Mouse (Mus musculus) embryonic facial prominence, embryonic 15.5 days (tissue): ENCODE results near the gene Polr3h. TPM values are rescaled to one million over a fixed set of nuclear protein-coding genes. Genes with fewer than 3 reads are reported as not detected.

Source experiments
- ATAC-seq: fragments of 200-750 bp; cut with Nextera tagmentation; 2 replicates; pipeline ENCODE4 v1.8.0; 2017; ENCODE audit warnings: low read depth, moderate TSS enrichment; ENCODE audit not compliant: insufficient number of reproducible peaks, low FRiP score, low TSS enrichment
- H3K27ac ChIP-seq: fragments of 300-500 bp; sonication (generic); replicated peaks from 2 replicates; pipeline ENCODE4 v1.5.1; 2015; ENCODE audit warnings: mild to moderate bottlenecking, inconsistent platforms
- H3K27me3 ChIP-seq: fragments of 300-500 bp; sonication (generic); 2 replicates; pipeline ENCODE4 v1.6.1; 2015; ENCODE audit warnings: inconsistent platforms
- H3K36me3 ChIP-seq: fragments of 300-500 bp; sonication (generic); 2 replicates; pipeline ENCODE4 v1.6.1; 2015; ENCODE audit warnings: mild to moderate bottlenecking, inconsistent platforms
- H3K4me1 ChIP-seq: fragments of 300-500 bp; sonication (generic); 2 replicates; pipeline ENCODE4 v1.6.1; 2015; ENCODE audit warnings: inconsistent platforms
- H3K4me2 ChIP-seq: fragments of 300-500 bp; sonication (generic); replicated peaks from 2 replicates; pipeline ENCODE4 v1.6.1; 2015; ENCODE audit warnings: mild to moderate bottlenecking, inconsistent platforms
- H3K4me3 ChIP-seq: fragments of 300-500 bp; sonication (generic); replicated peaks from 2 replicates; pipeline ENCODE4 v1.5.1; 2015; ENCODE audit warnings: mild to moderate bottlenecking, inconsistent platforms
- H3K9ac ChIP-seq: fragments of 300-500 bp; sonication (generic); 2 replicates; pipeline ENCODE4 v1.6.1; 2015; ENCODE audit warnings: inconsistent platforms
- H3K9me3 ChIP-seq: fragments of 300-500 bp; sonication (generic); replicated peaks from 2 replicates; pipeline ENCODE4 v1.6.1; 2016; ENCODE audit warnings: inconsistent platforms
- WGBS: fragments of 180-500 bp; shearing (Covaris S2); methylation state at CpG from one replicate; pipeline ENCODE4 v1.1.7; 2015; 5-methylcytosine and 5-hydroxymethylcytosine counted together
- polyA plus RNA-seq: library from polyadenylated mRNA; unstranded; fragments of >200 nt; fragmentation: Nextera tagmentation; extraction: Ambion mirVana; gene quantifications from 2 replicates; pipeline ENCODE4 v1.2.1, GENCODE M21; 2015

The Polr3h gene
- polyA plus RNA-seq, 1 experiment from 2014 or later, result 65.3 TPM

DNA sequence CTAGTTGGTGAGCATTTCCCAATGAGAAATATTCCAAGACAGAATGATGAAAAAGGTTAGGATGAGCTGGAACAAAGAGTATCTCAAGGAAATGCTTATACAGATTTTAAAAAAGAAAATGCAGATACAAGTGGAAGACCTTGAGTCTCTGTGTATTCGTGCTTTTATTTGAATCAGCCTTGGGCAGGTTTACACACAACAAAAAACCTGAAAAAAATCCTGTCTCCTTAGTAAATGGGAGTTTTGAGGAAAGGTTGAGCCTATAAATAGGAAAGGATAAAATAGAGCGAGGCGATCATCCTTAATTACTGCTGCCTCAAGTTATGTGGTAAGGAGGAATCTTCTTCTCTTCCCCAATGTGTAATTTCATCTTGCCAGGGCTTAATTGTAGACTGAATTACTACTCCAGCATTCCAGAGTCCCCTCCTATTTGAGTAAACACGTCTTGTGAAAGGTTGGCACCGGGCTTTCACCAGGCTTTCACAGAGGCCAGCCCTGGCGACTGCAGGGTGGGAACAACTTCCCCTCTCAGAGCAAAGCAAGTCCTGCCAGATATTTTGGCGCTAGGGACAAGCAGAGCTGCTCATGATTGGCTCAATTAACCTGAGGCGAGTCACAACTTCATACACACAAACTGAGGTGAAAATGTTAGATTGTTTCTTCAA, 65.4 kb downstream of the Polr3h start:
- no peak for ATAC-seq
- Histone ChIP-seq H3K36me3 (peaks cover 4% of the 10 kb centered on the region; the same call in 1 of the 2 replicates), H3K9ac (no peak overlapping the region), H3K27me3 (no peaks in the 10 kb centered on the region), H3K4me2 (peak overlapping the region; percentile 81), H3K27ac (peak overlapping the region; percentile 88), H3K4me1 (peaks cover 12% of the 10 kb centered on the region), H3K4me3 (peak overlapping the region; percentile 95), H3K9me3 (no peaks in the 10 kb centered on the region)
- WGBS, result 25% methylated on average over 8 of the region's 8 CpGs

DNA sequence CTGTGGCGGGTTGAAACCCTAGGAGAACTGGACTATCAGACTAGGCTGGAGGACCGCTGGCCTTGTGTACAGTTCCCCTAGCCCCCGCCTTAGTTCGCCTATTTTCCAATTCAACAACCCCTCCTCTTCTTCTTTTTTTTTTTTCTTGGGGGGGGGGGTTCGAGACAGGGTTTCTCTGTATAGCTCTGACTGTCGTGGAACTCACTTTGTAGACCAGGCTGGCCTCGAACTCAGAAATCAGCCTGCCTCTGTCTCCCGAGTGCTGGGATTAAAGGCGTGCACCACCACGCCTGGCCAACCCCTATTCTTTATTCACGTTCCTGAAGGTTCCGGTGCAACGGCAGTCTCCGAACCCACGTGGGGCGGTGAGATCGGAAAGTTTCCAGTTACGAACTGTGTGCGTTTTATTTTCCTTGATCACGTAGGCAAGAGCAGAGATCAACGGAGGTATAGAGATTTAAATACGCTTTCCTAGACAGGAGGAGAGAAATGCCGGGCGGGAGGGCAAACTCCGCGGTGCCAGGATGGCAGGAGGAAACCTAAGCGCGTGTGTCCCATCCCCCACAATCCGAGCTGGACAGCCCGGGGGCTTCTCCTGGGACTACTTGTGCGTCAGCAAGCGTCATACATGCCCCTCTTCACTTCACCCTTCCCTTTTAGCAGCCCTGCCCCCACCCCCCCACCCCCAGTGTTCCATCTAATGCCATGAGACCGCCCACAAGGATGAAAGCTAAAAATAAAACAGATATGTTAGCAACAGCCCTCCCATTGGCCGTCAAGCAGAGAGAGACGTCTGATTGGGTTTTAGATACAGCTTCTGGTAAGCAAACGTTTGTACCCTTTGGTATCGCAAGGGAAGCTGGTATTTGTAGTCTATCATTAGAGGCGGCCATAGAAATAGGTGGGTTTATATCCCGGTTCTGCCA, 66.4 kb downstream of the Polr3h start:
- peak overlapping the region; percentile 99 for H3K27ac ChIP-seq
- WGBS, result under 1% methylated on average over 39 of the region's 39 CpGs
- no peaks in the 10 kb centered on the region for H3K9me3 ChIP-seq
- H3K9ac ChIP-seq, result peak overlapping the region; percentile 92
- peak overlapping the region; percentile 95 for H3K4me3 ChIP-seq
- no peaks in the 10 kb centered on the region; the same call in 1 of the 2 replicates for H3K36me3 ChIP-seq
- H3K27me3 ChIP-seq, result no peaks in the 10 kb centered on the region
- H3K4me1 ChIP-seq, result peaks cover 16% of the 10 kb centered on the region
- ATAC-seq, result peak; percentile 89
- H3K4me2 ChIP-seq, result peak overlapping the region; percentile 81

DNA sequence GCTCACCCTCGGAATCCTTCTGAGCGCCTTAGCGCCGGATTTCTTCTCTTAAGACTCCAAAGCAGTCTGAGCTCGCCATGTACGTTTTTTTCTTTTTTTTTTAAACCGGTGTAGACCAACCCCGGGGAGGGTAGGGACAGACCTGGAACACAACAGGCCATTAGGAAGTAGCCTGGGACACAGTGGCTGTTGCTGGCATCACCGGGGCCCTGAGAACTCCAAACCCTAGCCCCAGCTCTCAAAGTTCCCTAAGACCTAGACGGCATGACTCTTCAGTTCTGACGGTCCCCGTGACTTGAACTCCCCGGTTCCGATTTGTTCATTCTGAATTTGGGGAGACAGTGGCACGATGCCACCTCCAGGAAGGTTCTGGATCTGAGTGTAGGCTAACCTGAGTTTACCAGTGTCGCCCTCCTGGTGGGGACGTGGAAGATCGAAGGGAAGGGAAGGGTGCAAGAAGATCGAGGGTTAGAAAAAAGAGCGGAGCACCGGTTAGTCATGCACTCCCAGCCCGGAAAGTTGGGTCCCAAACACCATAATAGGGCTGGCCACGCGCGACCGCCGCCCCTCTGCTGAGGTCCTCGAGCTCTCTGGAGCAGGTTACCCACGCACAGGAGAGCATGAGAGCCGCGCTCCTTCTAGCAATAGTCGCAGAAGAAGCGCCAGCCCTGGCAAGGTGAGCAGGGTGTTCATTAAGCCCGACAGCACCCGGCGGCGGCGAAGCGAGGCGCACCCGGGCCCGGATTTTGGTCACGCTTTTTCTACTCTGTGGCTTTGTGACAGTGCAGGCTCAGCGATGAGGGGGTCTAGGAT, 67.3 kb downstream of the Polr3h start, which contains the start of gene Tob2:
Gene Tob2, minus strand, starts transcription at position 280 of the 813 bp plus-strand sequence.
- H3K4me3 ChIP-seq, result peak within 1 kb of the TSS; percentile 95
- peaks cover 16% of the 10 kb centered on the region for H3K4me1 ChIP-seq
- no peaks in the 10 kb centered on the region for H3K27me3 ChIP-seq
- peak within 1 kb of the TSS; percentile 81 for H3K4me2 ChIP-seq
- H3K27ac ChIP-seq, result peak within 1 kb of the TSS; percentile 99
- peaks cover 4% of the 10 kb centered on the region; the same call in 1 of the 2 replicates for H3K36me3 ChIP-seq
- ATAC-seq, result 0 out of 2 replicates have a peak, but pooled peaks have one; percentile 1
- WGBS, result under 1% methylated on average over 44 of the region's 44 CpGs
- H3K9ac ChIP-seq, result peak within 1 kb of the TSS; percentile 92
- H3K9me3 ChIP-seq, result no peaks in the 10 kb centered on the region

DNA sequence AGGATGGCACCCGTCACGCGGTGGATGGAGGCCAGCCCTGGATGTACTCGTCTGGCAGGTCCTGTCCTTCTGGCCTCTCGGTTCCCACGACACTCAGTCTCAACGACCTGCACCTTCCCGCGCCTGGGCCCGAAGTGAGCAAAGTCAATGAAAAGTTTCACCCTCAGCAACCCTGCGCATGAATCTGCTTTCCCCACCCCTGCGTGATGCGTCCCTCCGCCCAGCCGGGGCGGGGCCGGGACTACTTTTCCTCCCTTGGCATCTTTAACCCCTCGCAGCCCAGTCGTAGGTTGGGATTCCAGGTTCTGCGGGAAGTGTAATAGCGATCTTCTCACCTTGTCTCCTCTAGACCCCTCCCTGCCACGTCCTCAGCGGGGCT, 67.9 kb downstream of the Polr3h start:
- WGBS, result 0% methylated on average over 23 of the region's 23 CpGs
- Histone ChIP-seq H3K27ac (peak overlapping the region; percentile 99), H3K9ac (peak overlapping the region; percentile 92), H3K4me3 (peak overlapping the region; percentile 95), H3K9me3 (no peaks in the 10 kb centered on the region), H3K4me2 (peak overlapping the region; percentile 81), H3K4me1 (peaks cover 16% of the 10 kb centered on the region), H3K27me3 (no peaks in the 10 kb centered on the region), H3K36me3 (peaks cover 5% of the 10 kb centered on the region; the same call in 1 of the 2 replicates)
- ATAC-seq, result peak; percentile 49

- no peaks in the 10 kb centered on the region for H3K9me3 ChIP-seq
- peak overlapping the region; percentile 92 for H3K9ac ChIP-seq
- no peak for ATAC-seq
- H3K27me3 ChIP-seq, result no peaks in the 10 kb centered on the region
- peak overlapping the region; percentile 99 for H3K27ac ChIP-seq
- peak overlapping the region; percentile 95 for H3K4me3 ChIP-seq
- H3K4me1 ChIP-seq, result peaks cover 16% of the 10 kb centered on the region
- H3K4me2 ChIP-seq, result peak overlapping the region; percentile 81
- under 1% methylated on average over 33 of the region's 33 CpGs for WGBS
- peaks cover 9% of the 10 kb centered on the region; the same call in 1 of the 2 replicates for H3K36me3 ChIP-seq
These were observed 68.3 kb downstream of the Polr3h start for GRCm38 (mm10) chr15:81857724-81858116.

DNA sequence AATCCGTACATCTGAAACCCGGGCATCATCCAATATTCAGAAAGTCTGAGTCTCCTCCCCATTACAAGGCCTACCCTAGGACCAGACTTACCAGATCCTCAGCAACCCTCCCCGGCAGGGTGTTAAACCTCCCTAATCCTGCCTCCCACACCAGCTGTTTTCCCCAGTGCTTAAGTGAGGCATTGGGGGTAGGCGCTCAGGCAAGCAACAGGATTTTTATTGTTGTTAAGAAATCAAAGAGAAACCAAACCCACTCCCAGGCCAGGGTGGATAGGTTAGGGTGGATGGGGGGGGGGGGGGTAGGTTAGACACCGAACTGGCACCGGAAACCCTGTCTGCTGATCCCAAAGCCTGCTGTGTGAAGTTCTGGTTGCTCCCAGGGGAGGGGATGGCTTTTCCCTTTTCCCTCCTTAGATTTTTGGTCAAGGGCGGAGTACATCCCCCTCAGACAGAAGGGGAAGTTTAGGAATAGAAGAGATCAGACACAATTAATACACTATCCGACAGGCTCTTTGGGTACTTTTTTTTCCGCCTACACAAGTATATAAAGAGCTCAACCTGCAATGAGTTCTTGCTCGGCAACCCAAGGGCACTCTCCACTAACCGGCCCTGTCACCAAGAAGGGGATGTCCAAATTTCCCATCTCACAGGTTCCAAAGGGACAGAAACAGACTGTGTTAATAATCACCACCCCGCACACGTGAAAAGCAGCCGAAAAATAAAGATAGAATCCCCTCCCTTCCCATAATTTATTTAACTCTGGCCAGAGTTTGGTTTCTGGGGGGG, 68.9 kb downstream of the Polr3h start:
- Histone ChIP-seq H3K27me3 (no peaks in the 10 kb centered on the region), H3K4me2 (peak overlapping the region; percentile 81), H3K9me3 (no peaks in the 10 kb centered on the region), H3K9ac (peak overlapping the region; percentile 92), H3K4me1 (peaks cover 16% of the 10 kb centered on the region), H3K36me3 (peaks cover 14% of the 10 kb centered on the region; the same call in 1 of the 2 replicates), H3K27ac (peak overlapping the region; percentile 99), H3K4me3 (peak overlapping the region; percentile 95)
- WGBS, result under 1% methylated on average over 14 of the region's 14 CpGs
- no peak for ATAC-seq

- H3K27me3 ChIP-seq, result no peaks in the 10 kb centered on the region
- H3K4me2 ChIP-seq, result peak overlapping the region; percentile 81
- H3K9ac ChIP-seq, result peak overlapping the region; percentile 92
- H3K4me1 ChIP-seq, result peaks cover 16% of the 10 kb centered on the region
- peak; percentile 84 for ATAC-seq
- WGBS, result under 1% methylated on average over 26 of the region's 28 CpGs
- H3K9me3 ChIP-seq, result no peaks in the 10 kb centered on the region
- peak overlapping the region; percentile 99 for H3K27ac ChIP-seq
- peaks cover 23% of the 10 kb centered on the region for H3K36me3 ChIP-seq
- H3K4me3 ChIP-seq, result peak overlapping the region; percentile 95
These were observed 69.8 kb downstream of the Polr3h start for GRCm38 (mm10) chr15:81856030-81856790.

GRCm38 (mm10) chr15:81853081-81853480, 73.0 kb downstream of the Polr3h start:
- Histone ChIP-seq H3K4me1 (peaks cover 29% of the 10 kb centered on the region), H3K9me3 (no peaks in the 10 kb centered on the region), H3K4me3 (no peak overlapping the region), H3K36me3 (peaks cover 48% of the 10 kb centered on the region), H3K27me3 (no peaks in the 10 kb centered on the region), H3K27ac (no peak overlapping the region), H3K4me2 (no peak overlapping the region), H3K9ac (no peak overlapping the region)
- WGBS, result 88% methylated on average over 7 of the region's 7 CpGs
- ATAC-seq, result no peak

- no peak overlapping the region for H3K27ac ChIP-seq
- no peak overlapping the region for H3K9ac ChIP-seq
- H3K36me3 ChIP-seq, result peaks cover 54% of the 10 kb centered on the region
- no peak overlapping the region for H3K4me2 ChIP-seq
- peaks cover 29% of the 10 kb centered on the region for H3K4me1 ChIP-seq
- no peak overlapping the region for H3K4me3 ChIP-seq
- ATAC-seq, result no peak
- 82% methylated on average over 9 of the region's 9 CpGs for WGBS
- no peaks in the 10 kb centered on the region for H3K9me3 ChIP-seq
- no peaks in the 10 kb centered on the region for H3K27me3 ChIP-seq
These were observed 73.5 kb downstream of the Polr3h start for GRCm38 (mm10) chr15:81852411-81853000.
